Mouse (Mus musculus): ENCODE results near the gene Fam120a.

DNA sequence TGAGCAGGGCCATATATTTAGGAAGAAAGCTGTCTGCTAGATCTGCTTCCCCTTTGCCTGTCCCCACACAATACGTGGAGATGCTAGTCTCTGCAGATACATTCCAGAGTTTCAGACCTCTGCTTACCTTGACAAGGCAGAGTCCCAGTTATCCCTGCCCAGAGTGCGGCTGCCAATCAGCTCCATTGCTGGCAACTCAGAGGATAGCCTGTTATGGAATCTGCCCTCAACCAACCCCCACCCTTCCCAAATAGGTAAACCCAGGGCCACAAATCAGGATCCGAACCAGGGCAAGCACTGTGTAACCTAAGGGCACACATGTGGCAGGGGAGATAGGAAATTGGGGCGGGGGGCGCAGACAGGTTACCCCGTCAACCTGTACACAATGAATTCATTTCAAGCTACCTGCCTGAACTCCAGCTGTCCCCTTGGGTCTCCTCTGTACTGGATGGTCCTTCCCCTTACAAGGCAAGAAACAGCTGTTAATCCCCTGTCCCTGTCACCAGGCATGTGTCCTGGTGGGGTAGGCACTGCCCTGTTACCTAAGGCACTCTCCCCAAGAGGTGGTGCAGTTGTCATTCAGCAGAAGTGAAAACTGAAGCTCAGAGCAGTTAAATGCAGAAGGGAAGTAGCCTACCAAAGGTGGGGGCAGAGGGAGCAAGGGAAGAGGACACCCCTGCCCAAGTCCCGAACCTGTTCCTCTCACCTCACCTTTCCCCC, 95.8 kb downstream of the Fam120a start:
- peak; percentile 40 for TF ChIP-seq CTCF (IDR thresholded peaks at IDR 0.05; ENCODE audit: low read depth)
- no peak for TF ChIP-seq EP300 (IDR thresholded peaks at IDR 0.05; ENCODE audit: low read depth)
